Mouse (Mus musculus) kidney, postnatal 0 days (tissue): ENCODE data around the gene Adamts2. TPM values are rescaled to one million over a fixed set of nuclear protein-coding genes. Genes with fewer than 3 reads are reported as not detected.

Source experiments
- ATAC-seq: fragments of 200-750 bp; cut with Nextera tagmentation; replicated peaks from 2 replicates; pipeline ENCODE4 v1.8.0; 2017; ENCODE audit warnings: low read depth, moderate number of reproducible peaks, moderate TSS enrichment, moderate library complexity; ENCODE audit not compliant: low FRiP score
- DNase-seq: peaks from one replicate; pipeline ENCODE4 v3.0.0-alpha.2; 2016; ENCODE audit warnings: low spot score
- H3K27ac ChIP-seq: fragments of 300-500 bp; sonication (generic); 2 replicates; pipeline ENCODE4 v1.5.1; 2014; ENCODE audit warnings: mild to moderate bottlenecking
- H3K27me3 ChIP-seq: fragments of 300-500 bp; sonication (generic); 2 replicates; pipeline ENCODE4 v1.6.1; 2014; ENCODE audit warnings: low read length, mixed read lengths; ENCODE audit not compliant: insufficient read depth
- H3K36me3 ChIP-seq: fragments of 300-500 bp; sonication (generic); 2 replicates; pipeline ENCODE4 v1.6.1; 2014; ENCODE audit warnings: low read length, mixed read lengths; ENCODE audit not compliant: insufficient read depth
- H3K4me1 ChIP-seq: fragments of 300-500 bp; sonication (generic); replicated peaks from 2 replicates; pipeline ENCODE4 v1.6.1; 2014; ENCODE audit warnings: antibody characterized with exemption, low read length, mixed read lengths; ENCODE audit not compliant: insufficient read depth
- H3K4me2 ChIP-seq: fragments of 300-500 bp; sonication (generic); 2 replicates; pipeline ENCODE4 v1.6.1; 2014; ENCODE audit warnings: mild to moderate bottlenecking, low read length, moderate library complexity, mixed read lengths
- H3K4me3 ChIP-seq: fragments of 300-500 bp; sonication (generic); replicated peaks from 2 replicates; pipeline ENCODE4 v1.5.1; 2014; ENCODE audit warnings: low read depth, low read length
- H3K9ac ChIP-seq: fragments of 300-500 bp; sonication (generic); 2 replicates; pipeline ENCODE4 v1.6.1; 2014; ENCODE audit warnings: low read depth, low read length
- H3K9me3 ChIP-seq: fragments of 300-500 bp; sonication (generic); replicated peaks from 2 replicates; pipeline ENCODE4 v1.6.1; 2016; ENCODE audit warnings: low read length, inconsistent platforms, mixed read lengths
- CTCF ChIP-seq: IDR thresholded peaks from 2 replicates; pipeline ENCODE4 v1.5.1; 2016; ENCODE audit warnings: antibody characterized with exemption, low read depth, mild to moderate bottlenecking, moderate library complexity
- WGBS: fragments of 180-500 bp; shearing (Covaris S2); extraction: QIAGEN DNeasy Blood & Tissue Kit; methylation state at CpG from one replicate; pipeline ENCODE4 v1.1.7; 2014; 5-methylcytosine and 5-hydroxymethylcytosine counted together
- polyA plus RNA-seq: library from polyadenylated mRNA; unstranded; fragments of >200 nt; fragmentation: Nextera tagmentation; extraction: Ambion mirVana; gene quantifications from 2 replicates; pipeline ENCODE4 v1.2.1, GENCODE M21; 2015

Adamts2 gene
- 5.0 and 5.2 TPM in 2 replicates for polyA plus RNA-seq

DNA sequence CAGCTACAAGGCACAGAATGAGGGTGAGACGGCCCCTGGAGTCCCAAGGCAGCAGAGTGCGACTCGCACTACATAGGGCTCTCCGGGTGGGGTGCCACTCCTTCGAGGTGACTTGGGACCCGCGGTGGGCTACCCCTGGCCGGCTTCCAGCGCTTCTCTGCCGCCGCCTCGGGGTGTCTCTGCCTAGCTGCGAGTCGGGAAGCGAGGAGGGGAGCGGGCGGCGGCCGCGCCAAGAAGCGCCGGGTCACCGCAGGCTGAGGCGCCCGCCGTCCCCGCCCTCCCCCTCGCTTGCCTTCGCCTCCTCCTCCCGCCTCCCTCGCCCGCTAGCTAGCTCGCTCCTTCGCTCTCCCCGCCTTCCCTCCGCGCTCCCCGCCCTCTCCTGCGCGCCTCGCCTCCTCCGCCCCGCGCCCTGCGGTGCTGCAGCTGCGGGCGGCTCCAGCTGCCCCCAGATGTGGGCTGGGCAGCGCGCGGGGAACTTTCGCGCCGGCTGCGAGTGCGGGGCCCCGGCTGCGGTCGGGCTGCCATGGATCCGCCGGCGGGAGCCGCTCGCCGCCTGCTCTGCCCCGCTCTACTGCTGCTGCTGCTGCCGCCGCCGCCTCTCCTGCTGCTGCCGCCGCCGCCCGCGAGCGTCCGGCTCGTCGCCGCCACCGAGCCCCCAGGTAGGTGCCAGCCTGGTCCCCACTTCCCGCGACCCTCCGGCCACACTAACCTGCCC, at the start of gene Adamts2:
TSS of gene Adamts2 (plus strand) at position 444 of the 715 bp plus-strand sequence.
- H3K9ac ChIP-seq, result peak within 1 kb of the TSS; percentile 54
- TF ChIP-seq CTCF, result 0 out of 2 replicates have a peak, but pooled peaks have one; percentile 11
- H3K4me2 ChIP-seq, result peak within 1 kb of the TSS; percentile 94
- ATAC-seq, result peak; percentile 64
- H3K36me3 ChIP-seq, result no peaks in the 10 kb centered on the region
- H3K4me1 ChIP-seq, result peaks cover 7% of the 10 kb centered on the region; the same call in 1 of the 2 replicates
- peak; percentile 87 for DNase-seq
- no peaks in the 10 kb centered on the region for H3K9me3 ChIP-seq
- under 1% methylated on average over 49 of the region's 82 CpGs for WGBS
- peak within 1 kb of the TSS; percentile 57 for H3K4me3 ChIP-seq
- H3K27ac ChIP-seq, result no peak within 1 kb of the TSS
- H3K27me3 ChIP-seq, result peaks cover 34% of the 10 kb centered on the region

DNA sequence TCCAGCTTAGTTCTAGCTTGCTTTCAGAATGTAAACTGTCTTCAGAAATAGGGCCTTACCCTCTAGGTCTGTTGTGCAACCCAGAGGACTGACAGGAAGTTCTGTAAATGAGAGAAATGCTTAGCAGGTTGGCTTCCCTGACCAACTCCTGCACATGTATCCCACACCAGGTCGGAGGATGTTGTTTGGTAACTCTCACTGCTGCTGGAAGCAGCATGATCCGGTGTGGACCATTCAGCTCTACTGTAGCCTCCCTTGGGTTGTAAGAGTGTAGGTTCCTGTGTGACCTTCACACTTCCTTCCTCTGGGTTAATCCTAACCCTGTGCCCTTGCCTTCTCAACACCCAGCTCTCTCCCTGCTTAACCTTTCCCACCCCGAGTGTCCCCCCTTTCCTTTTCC, 44.8 kb upstream of the Adamts2 start:
- no peak overlapping the region for H3K9ac ChIP-seq
- TF ChIP-seq CTCF, result no peak
- 0 out of 2 replicates have a peak, but pooled peaks cover 5% of the 10 kb centered on the region for H3K9me3 ChIP-seq
- H3K27ac ChIP-seq, result no peak overlapping the region
- no peak overlapping the region for H3K4me2 ChIP-seq
- no peak overlapping the region for H3K4me3 ChIP-seq
- H3K36me3 ChIP-seq, result no peaks in the 10 kb centered on the region
- H3K27me3 ChIP-seq, result no peaks in the 10 kb centered on the region
- ATAC-seq, result no peak
- 82% methylated on average over 3 of the region's 3 CpGs for WGBS
- no peak for DNase-seq
- no peaks in the 10 kb centered on the region for H3K4me1 ChIP-seq

- Histone ChIP-seq H3K27me3 (no peaks in the 10 kb centered on the region), H3K27ac (no peak overlapping the region), H3K4me3 (no peak overlapping the region), H3K4me1 (no peaks in the 10 kb centered on the region), H3K4me2 (no peak overlapping the region), H3K9ac (no peak overlapping the region), H3K9me3 (0 out of 2 replicates have a peak, but pooled peaks cover 5% of the 10 kb centered on the region), H3K36me3 (no peaks in the 10 kb centered on the region)
- DNase-seq (peak; percentile 80), ATAC-seq (no peak)
- WGBS, result 28% methylated on average over 4 of the region's 4 CpGs
- TF ChIP-seq CTCF, result peak; percentile 82
Measured at GRCm38 (mm10) chr11:50559108-50559507, 42.8 kb upstream of the Adamts2 start.

DNA sequence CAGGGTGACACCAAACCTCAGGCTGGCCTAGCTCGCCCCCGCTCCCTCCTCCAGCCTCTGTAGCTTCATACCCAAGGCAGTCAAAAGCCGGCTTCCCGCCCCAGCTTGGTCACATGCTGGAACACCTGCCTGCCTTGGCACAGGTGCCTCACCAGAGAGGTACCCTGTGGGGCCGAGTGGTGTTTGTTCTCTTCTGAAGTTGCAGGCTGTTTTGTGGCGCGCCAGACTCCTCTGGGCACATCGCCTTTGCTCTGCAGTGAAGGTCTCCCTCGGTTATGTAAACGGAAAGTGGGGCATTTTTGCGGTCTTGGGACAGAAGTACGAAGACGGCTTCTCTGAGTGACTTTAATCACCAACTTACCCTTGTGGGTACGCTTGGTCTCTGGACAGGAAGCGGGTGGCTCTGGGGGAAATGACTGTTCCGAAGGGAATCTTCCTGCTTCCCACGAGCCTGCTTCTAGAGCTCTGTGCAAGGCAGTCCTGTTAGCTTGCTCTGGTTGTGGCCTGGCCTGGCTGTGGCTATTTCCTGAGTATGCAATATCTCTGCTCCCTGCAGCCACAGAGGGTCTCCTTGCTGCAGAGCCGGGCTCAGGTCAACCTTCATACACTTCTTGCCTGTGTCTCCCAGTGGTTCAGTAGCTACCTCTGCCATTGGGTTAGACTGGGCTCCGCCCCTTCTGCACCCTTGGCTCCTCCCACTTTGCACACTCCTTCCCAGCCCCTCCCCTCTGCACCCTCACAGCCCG, 36.2 kb upstream of the Adamts2 start:
- H3K4me1 ChIP-seq, result no peaks in the 10 kb centered on the region
- H3K36me3 ChIP-seq, result no peaks in the 10 kb centered on the region
- no peak overlapping the region for H3K4me2 ChIP-seq
- WGBS, result 71% methylated on average over 20 of the region's 20 CpGs
- ATAC-seq (no peak), DNase-seq (no peak)
- H3K27me3 ChIP-seq, result no peaks in the 10 kb centered on the region
- no peak overlapping the region for H3K4me3 ChIP-seq
- no peak overlapping the region for H3K9ac ChIP-seq
- no peak for TF ChIP-seq CTCF
- no peaks in the 10 kb centered on the region for H3K9me3 ChIP-seq
- H3K27ac ChIP-seq, result no peak overlapping the region

- H3K27ac ChIP-seq, result no peak overlapping the region
- WGBS, result 75% methylated on average over 6 of the region's 6 CpGs
Measured at GRCm38 (mm10) chr11:50571448-50571847, 30.4 kb upstream of the Adamts2 start.

DNA sequence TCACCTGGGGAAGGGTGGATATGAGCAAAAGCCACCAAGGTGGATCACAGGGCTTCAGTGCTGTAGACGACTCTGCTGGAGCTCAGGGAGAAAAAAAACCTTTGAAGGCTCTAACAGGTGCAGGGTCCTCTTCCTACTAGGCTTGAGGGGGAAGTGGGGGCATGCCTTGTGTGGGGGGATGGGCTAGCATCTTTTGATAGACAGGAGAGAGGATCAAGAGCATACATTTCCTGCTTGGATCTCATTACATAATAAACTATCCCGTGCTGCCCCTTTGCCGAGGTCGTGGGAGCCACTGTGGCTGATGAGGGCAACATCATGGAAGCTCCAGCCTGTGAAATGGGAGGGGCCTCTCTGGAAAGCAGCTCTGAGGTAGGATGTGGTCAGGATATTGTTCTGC, 25.4 kb upstream of the Adamts2 start:
- DNase-seq, result no peak
- Histone ChIP-seq H3K9ac (no peak overlapping the region), H3K4me1 (no peaks in the 10 kb centered on the region), H3K27me3 (no peaks in the 10 kb centered on the region), H3K27ac (no peak overlapping the region), H3K4me3 (no peak overlapping the region), H3K9me3 (no peaks in the 10 kb centered on the region), H3K36me3 (no peaks in the 10 kb centered on the region), H3K4me2 (no peak overlapping the region)
- no peak for TF ChIP-seq CTCF
- WGBS, result 27% methylated on average over 4 of the region's 4 CpGs
- no peak for ATAC-seq

More at GRCm38 (mm10) chr11:50571448-50571847, 30.4 kb upstream of the Adamts2 start:
- Histone ChIP-seq H3K9me3 (no peaks in the 10 kb centered on the region), H3K27me3 (no peaks in the 10 kb centered on the region), H3K4me1 (no peaks in the 10 kb centered on the region), H3K4me3 (no peak overlapping the region), H3K9ac (no peak overlapping the region), H3K36me3 (no peaks in the 10 kb centered on the region), H3K4me2 (no peak overlapping the region)
- TF ChIP-seq CTCF, result no peak
- DNase-seq (no peak), ATAC-seq (no peak)
